Mouse (Mus musculus) megakaryocyte, embryonic 14.5 days (primary cell): ENCODE data around the gene Trappc10. TPM values are rescaled to one million over a fixed set of nuclear protein-coding genes. Genes with fewer than 3 reads are reported as not detected.

Source experiments
- H3K27me3 ChIP-seq: replicated peaks from 2 replicates; pipeline ENCODE3; 2012; ENCODE audit warnings: inconsistent platforms
- H3K36me3 ChIP-seq: replicated peaks from 2 replicates; pipeline ENCODE3; 2012; ENCODE audit warnings: low read length, inconsistent platforms, mixed read lengths
- H3K4me1 ChIP-seq: 2 replicates; pipeline ENCODE4 v1.6.1; 2012; ENCODE audit warnings: inconsistent platforms
- H3K4me3 ChIP-seq: replicated peaks from 2 replicates; pipeline ENCODE3; 2012; ENCODE audit warnings: moderate library complexity, mild to moderate bottlenecking, inconsistent platforms
- H3K9me3 ChIP-seq: 2 replicates; pipeline ENCODE4 v1.6.1; 2012; ENCODE audit warnings: inconsistent platforms
- FLI1 ChIP-seq: IDR thresholded peaks from 2 replicates; pipeline ENCODE4 v1.6.1; 2012; ENCODE audit warnings: low read length, inconsistent platforms, mixed read lengths
- GATA1 ChIP-seq: IDR thresholded peaks from 3 replicates; pipeline ENCODE4 v1.6.1; 2012; ENCODE audit warnings: mixed read lengths, low read length, inconsistent platforms, borderline replicate concordance
- polyA plus RNA-seq: library from polyadenylated mRNA; stranded (reverse); fragments of >175 nt; gene quantifications from 2 replicates; pipeline ENCODE4 v1.2.3, GENCODE M21; 2012; ENCODE audit warnings: low replicate concordance; ENCODE audit not compliant: insufficient read depth

The Trappc10 gene
- polyA plus RNA-seq, 1 experiment = 11.0 TPM

DNA sequence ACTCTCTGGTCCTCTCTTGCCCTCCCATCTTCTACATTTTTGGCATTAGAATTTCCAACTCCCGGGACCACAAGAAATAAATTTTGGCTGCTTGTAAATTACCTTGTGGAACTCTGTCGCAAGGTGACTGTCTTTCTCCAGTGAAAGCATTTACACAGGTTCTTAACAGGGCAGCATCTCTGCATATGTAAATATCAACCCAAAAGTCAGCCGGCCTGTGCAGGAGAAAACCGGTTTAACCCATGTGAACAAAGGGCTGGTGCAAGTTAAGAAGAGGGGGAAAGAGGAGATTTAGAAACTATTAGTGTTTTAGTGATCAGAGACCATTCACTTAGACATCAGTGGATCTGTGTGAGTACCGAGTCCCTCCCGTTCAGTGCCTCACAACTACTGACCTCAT, 15.3 kb upstream of the Trappc10 start:
- TF ChIP-seq GATA1 (no peak), FLI1 (no peak)
- H3K27me3 ChIP-seq = peaks cover 28% of the 10 kb centered on the region
- H3K9me3 ChIP-seq = peaks cover 19% of the 10 kb centered on the region
- H3K36me3 ChIP-seq = peaks cover 34% of the 10 kb centered on the region
- no peak overlapping the region for H3K4me3 ChIP-seq
- peaks cover 65% of the 10 kb centered on the region for H3K4me1 ChIP-seq

DNA sequence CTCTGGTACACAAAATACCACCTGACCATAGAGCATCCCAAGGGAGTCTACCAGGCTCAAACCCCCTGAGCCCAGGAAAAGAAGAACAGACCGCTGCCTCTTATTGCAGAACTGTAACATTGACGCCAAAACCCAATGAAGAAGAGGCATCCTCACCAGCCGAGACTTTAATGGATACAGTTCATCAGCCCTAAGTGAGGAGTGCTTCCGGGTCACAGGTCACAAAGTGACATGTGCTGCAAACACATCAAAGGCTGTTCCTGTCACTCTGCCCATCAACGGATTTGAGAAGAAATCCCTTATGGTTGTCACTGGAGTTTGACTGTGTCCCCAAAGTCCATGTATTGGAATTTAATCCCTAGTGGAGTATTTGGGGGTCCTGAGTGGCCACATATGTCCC, 14.8 kb upstream of the Trappc10 start:
- no peak overlapping the region for H3K4me3 ChIP-seq
- peaks cover 67% of the 10 kb centered on the region for H3K4me1 ChIP-seq
- peaks cover 36% of the 10 kb centered on the region for H3K36me3 ChIP-seq
- peaks cover 19% of the 10 kb centered on the region for H3K9me3 ChIP-seq
- H3K27me3 ChIP-seq = peaks cover 28% of the 10 kb centered on the region
- TF ChIP-seq FLI1 (no peak), GATA1 (no peak)

DNA sequence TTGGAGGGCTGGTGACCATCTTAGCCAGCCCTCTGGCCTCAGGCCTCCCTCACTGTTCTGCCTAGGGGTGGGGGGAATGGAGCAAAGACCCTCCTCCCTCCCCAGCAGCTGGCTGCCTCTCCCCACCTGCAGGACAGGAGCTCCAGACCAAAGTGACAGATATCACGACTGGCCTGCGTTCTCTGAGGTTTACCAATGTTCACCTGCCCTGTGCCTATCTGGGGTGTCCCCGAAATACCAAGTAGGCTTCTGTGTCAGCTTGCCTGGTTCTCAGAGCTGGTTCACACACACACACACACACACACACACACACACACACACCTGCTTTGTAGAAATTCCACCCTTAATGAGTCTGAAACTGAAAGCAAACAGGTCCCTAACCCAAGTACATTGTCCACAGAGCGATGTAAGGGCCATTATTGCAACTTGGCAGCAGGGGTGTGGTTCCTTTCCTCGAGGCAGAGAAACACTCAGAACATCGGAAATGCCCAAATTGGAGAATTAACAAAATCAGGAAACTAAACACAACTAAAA, 13.8 kb upstream of the Trappc10 start:
- Histone ChIP-seq H3K36me3 (peaks cover 41% of the 10 kb centered on the region), H3K4me1 (peaks cover 69% of the 10 kb centered on the region), H3K9me3 (peaks cover 19% of the 10 kb centered on the region), H3K27me3 (peaks cover 31% of the 10 kb centered on the region), H3K4me3 (no peak overlapping the region)
- TF ChIP-seq FLI1 (no peak), GATA1 (no peak)

DNA sequence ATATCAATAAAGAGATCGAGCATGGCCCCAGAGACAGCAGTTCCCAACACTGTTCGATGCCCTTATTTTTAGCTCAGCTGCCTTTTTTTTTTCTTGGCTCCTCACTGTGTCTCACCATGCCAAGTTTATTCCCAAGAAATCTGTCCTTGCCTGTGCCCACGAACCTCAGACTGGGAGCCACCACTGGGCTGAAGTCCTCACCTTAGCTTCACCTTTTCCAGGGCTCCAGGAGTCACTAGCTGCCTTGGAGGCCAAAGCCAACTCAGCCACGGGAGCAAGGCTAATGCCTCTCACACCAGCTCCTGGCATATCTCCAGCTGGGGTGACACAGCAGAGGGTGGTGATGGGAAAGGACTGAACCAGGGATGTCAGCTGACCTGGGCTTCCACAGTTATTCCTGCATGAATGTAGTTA, 11.2 kb upstream of the Trappc10 start:
- H3K27me3 ChIP-seq = peaks cover 27% of the 10 kb centered on the region
- no peak for TF ChIP-seq GATA1
- TF ChIP-seq FLI1 = no peak
- H3K4me3 ChIP-seq = peak overlapping the region; percentile 66
- peaks cover 76% of the 10 kb centered on the region for H3K4me1 ChIP-seq
- H3K9me3 ChIP-seq = no peaks in the 10 kb centered on the region
- H3K36me3 ChIP-seq = peaks cover 25% of the 10 kb centered on the region

DNA sequence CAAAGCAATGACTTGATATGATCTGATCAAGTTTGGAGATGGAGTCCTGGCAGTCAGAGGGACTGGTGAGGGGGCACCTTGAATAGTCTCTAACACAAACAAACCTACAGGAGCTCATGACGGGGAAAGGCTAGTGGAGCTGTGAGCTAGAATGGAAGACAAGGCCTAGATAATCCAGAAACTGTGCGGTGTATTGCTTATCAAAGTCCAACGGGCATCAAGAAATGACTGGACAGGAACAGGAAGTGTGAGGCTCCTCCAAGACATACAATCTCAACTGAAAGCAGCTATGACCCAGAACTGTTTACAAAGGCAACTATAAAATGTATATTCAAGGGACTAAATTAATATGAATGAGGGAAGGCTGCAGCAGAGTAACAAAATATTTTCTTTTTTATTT, 2.8 kb upstream of the Trappc10 start:
- no peak overlapping the region for H3K4me3 ChIP-seq
- H3K9me3 ChIP-seq = no peaks in the 10 kb centered on the region
- H3K27me3 ChIP-seq = peaks cover 5% of the 10 kb centered on the region
- H3K36me3 ChIP-seq = peaks cover 32% of the 10 kb centered on the region
- no peak for TF ChIP-seq FLI1
- no peak for TF ChIP-seq GATA1
- peaks cover 85% of the 10 kb centered on the region for H3K4me1 ChIP-seq

DNA sequence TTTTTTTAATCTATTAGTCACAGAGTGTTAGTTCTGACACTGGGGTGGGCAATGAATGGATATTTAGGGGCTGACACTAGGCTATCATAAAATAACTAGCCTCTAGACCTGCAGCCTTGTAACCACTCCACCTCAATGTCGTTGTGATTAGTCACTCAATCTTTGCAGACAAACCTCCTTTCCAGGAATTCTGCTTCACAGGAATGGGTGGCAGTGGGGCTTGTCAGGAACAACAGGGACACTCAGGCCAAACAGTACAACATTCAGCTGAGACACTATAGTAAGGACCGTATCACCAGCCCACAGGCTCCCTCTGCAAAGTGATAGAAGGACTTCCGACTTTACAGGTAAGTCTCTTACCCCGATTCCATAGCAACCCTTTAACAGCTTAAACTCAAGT, 2.3 kb upstream of the Trappc10 start:
- Histone ChIP-seq H3K4me3 (no peak overlapping the region), H3K9me3 (no peaks in the 10 kb centered on the region), H3K4me1 (peaks cover 85% of the 10 kb centered on the region), H3K27me3 (peaks cover 4% of the 10 kb centered on the region), H3K36me3 (peaks cover 32% of the 10 kb centered on the region)
- TF ChIP-seq FLI1 = no peak
- no peak for TF ChIP-seq GATA1

DNA sequence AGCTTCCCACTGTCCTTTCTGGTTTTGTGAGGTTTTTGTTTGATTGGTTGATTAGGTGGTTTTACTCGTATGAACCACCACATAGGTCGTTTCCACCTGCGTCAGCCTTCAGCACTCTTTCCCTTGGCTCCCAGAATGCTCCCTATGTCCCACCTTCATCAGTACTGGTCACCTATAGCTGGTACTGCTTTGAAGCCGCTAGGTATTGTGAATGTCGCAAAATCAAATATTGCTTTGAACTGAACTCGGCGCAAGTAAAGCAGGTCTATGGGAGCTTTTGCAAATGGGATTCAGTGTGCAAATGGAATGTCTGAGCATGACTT, 745 bp upstream of the Trappc10 start:
- TF ChIP-seq FLI1 (no peak), GATA1 (no peak)
- peaks cover 38% of the 10 kb centered on the region for H3K36me3 ChIP-seq
- peaks cover 87% of the 10 kb centered on the region for H3K4me1 ChIP-seq
- H3K27me3 ChIP-seq = no peaks in the 10 kb centered on the region
- H3K4me3 ChIP-seq = peak overlapping the region; percentile 97
- H3K9me3 ChIP-seq = no peaks in the 10 kb centered on the region

DNA sequence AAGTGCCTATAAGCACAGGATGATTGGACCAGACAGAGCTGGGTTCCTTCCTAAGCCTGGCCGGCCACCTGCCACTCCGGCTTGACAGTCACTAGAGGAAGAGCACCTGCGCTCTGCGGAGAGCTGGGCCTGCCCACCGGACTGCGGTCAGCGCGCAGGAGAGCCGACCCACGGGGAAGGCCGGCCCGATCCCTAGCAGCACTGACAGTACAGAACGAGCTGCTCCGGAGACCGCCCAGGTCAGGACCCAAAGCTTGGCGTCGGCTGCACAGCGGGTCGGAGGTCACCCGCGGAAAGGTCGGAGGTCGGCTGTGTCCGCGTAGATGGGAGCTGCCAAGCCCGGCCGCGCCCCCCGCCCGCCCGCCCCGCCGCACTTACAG, 393 bp downstream of the Trappc10 start:
- H3K9me3 ChIP-seq = no peaks in the 10 kb centered on the region
- no peak for TF ChIP-seq GATA1
- no peak for TF ChIP-seq FLI1
- no peaks in the 10 kb centered on the region for H3K27me3 ChIP-seq
- peaks cover 90% of the 10 kb centered on the region for H3K4me1 ChIP-seq
- H3K4me3 ChIP-seq = peak overlapping the region; percentile 97
- H3K36me3 ChIP-seq = peaks cover 46% of the 10 kb centered on the region

DNA sequence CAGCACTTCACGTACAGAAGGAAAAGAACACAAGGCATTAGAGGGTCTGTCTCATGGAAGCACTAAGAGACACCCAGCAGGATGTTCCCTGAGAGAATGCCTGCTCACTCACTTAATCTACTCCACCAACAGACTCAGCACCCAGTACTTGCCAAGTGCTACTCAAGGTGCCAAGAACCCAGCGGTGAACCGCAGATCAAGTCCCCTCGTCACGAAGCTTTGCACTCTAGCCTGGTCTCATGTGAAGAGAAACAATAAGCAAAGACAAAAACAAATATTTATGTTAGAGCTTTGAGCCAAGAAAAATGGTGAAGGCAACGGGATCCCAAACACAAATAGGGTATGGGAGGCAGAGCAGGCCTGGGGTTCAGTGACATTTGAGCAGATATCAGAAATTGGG, 5.5 kb downstream of the Trappc10 start:
- TF ChIP-seq FLI1 = no peak
- no peak for TF ChIP-seq GATA1
- Histone ChIP-seq H3K27me3 (no peaks in the 10 kb centered on the region), H3K4me1 (peaks cover 97% of the 10 kb centered on the region), H3K9me3 (no peaks in the 10 kb centered on the region), H3K36me3 (peaks cover 66% of the 10 kb centered on the region), H3K4me3 (peak overlapping the region; percentile 15)

DNA sequence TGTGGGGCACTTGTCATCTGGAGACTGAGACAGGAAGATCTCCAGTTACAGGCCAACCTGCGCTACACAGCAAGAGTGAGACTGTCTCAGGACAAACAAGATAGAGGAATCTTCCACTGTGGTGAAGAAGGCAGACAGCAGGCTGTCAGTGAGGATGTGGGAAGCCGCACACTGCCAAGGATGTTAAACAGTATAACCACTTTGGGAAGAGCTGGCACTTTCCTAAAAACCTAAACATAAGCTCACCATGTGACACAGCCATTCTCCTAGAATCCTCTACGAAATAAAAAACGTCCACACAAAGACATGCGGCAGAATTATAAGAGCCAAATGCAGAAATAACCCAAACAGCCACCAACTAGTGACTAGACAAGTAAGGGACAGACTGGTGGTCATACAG, 6.1 kb downstream of the Trappc10 start:
- Histone ChIP-seq H3K4me3 (peak overlapping the region; percentile 74), H3K9me3 (no peaks in the 10 kb centered on the region), H3K27me3 (no peaks in the 10 kb centered on the region), H3K36me3 (peaks cover 70% of the 10 kb centered on the region), H3K4me1 (peaks cover 99% of the 10 kb centered on the region)
- TF ChIP-seq FLI1 = no peak
- no peak for TF ChIP-seq GATA1

DNA sequence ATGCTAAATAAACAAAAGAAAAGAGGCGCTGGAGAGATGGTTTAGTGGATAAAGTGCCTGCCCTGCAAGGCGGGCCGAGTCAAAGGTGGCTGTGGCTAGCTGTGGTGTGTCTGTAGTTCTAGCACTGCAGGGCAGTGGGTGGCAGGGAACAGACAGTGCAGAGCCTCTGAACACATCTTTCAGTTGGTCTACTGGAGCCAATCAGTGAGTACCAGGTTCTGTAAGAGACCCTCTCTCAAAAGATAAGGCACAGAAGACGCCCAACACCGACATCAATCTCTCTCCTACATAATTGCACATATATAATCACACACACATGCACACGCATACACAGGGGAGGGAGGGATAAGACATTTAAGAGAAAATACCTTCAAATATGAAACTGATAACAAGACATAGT, 6.6 kb downstream of the Trappc10 start:
- H3K9me3 ChIP-seq = no peaks in the 10 kb centered on the region
- no peak overlapping the region for H3K4me3 ChIP-seq
- peaks cover 72% of the 10 kb centered on the region for H3K36me3 ChIP-seq
- H3K27me3 ChIP-seq = no peaks in the 10 kb centered on the region
- TF ChIP-seq GATA1 (no peak), FLI1 (no peak)
- H3K4me1 ChIP-seq = peaks cover 99% of the 10 kb centered on the region
